Mouse (Mus musculus): Measurements from ENCODE around the gene Scp2. TPM values are rescaled to one million over a fixed set of nuclear protein-coding genes. Genes with fewer than 3 reads are reported as not detected.
"Not testable (repeated sequence)": the region's sequence is repeated elsewhere in the genome, so short reads cannot be mapped to it uniquely, and the experiment has no call there.

Scp2 gene
- polyA plus RNA-seq, 1 experiment from 2014 or later: 363 TPM

- Histone ChIP-seq H3K9me3 (replicated peaks; ENCODE audit: low read length) (no peaks in the 10 kb centered on the region), H3K27me3 (ENCODE audit: insufficient read depth, low read length) (no peaks in the 10 kb centered on the region), H3K36me3 (ENCODE audit: insufficient read depth, low read length) (no peaks in the 10 kb centered on the region), H3K4me3 (replicated peaks; ENCODE audit: low read depth, low read length) (no peak overlapping the region), H3K9ac (ENCODE audit: low read depth, low read length) (no peak overlapping the region), H3K4me2 (ENCODE audit: low read length) (no peak overlapping the region), H3K4me1 (replicated peaks; ENCODE audit: insufficient read depth, low read length) (no peaks in the 10 kb centered on the region), H3K27ac (no peak overlapping the region)
- TF ChIP-seq CTCF (IDR thresholded peaks at IDR 0.05; ENCODE audit: low read depth): no peak
- DNase-seq (ENCODE audit: low spot score): no peak
- ATAC-seq (replicated peaks; ENCODE audit: low FRiP score, low read depth): no peak
- WGBS: 96% methylated on average over 2 of the region's 2 CpGs
Measured at GRCm38 (mm10) chr4:108083993-108084392, 60.8 kb downstream of the Scp2 start.

- H3K4me2 ChIP-seq (ENCODE audit: low read length): no peak overlapping the region
- ATAC-seq (replicated peaks; ENCODE audit: low FRiP score, low read depth) (no peak), DNase-seq (ENCODE audit: low spot score) (no peak)
- no peak overlapping the region for H3K27ac ChIP-seq
- H3K36me3 ChIP-seq (ENCODE audit: insufficient read depth, low read length): no peaks in the 10 kb centered on the region
- WGBS: 80% methylated on average over 6 of the region's 6 CpGs
- no peaks in the 10 kb centered on the region for H3K9me3 ChIP-seq (replicated peaks; ENCODE audit: low read length)
- no peaks in the 10 kb centered on the region for H3K4me1 ChIP-seq (replicated peaks; ENCODE audit: insufficient read depth, low read length)
- TF ChIP-seq CTCF (IDR thresholded peaks at IDR 0.05; ENCODE audit: low read depth): no peak
- H3K4me3 ChIP-seq (replicated peaks; ENCODE audit: low read depth, low read length): no peak overlapping the region
- H3K27me3 ChIP-seq (ENCODE audit: insufficient read depth, low read length): no peaks in the 10 kb centered on the region
- H3K9ac ChIP-seq (ENCODE audit: low read depth, low read length): no peak overlapping the region
Measured at GRCm38 (mm10) chr4:108083032-108083735, 61.6 kb downstream of the Scp2 start.

- H3K9ac ChIP-seq (ENCODE audit: low read depth, low read length): no peak overlapping the region
- no peaks in the 10 kb centered on the region for H3K36me3 ChIP-seq (ENCODE audit: insufficient read depth, low read length)
- WGBS: 97% methylated on average over 2 of the region's 2 CpGs
- H3K27ac ChIP-seq: no peak overlapping the region
- no peak for ATAC-seq (replicated peaks; ENCODE audit: low FRiP score, low read depth)
- H3K4me2 ChIP-seq (ENCODE audit: low read length): no peak overlapping the region
- TF ChIP-seq CTCF (IDR thresholded peaks at IDR 0.05; ENCODE audit: low read depth): no peak
- H3K9me3 ChIP-seq (replicated peaks; ENCODE audit: low read length): no peaks in the 10 kb centered on the region
- H3K4me3 ChIP-seq (replicated peaks; ENCODE audit: low read depth, low read length): no peak overlapping the region
- H3K4me1 ChIP-seq (replicated peaks; ENCODE audit: insufficient read depth, low read length): no peaks in the 10 kb centered on the region
- no peaks in the 10 kb centered on the region for H3K27me3 ChIP-seq (ENCODE audit: insufficient read depth, low read length)
- DNase-seq (ENCODE audit: low spot score): no peak
Measured at GRCm38 (mm10) chr4:108082401-108082806, 62.4 kb downstream of the Scp2 start.

- Histone ChIP-seq H3K9me3 (replicated peaks; ENCODE audit: low read length) (no peaks in the 10 kb centered on the region), H3K27ac (no peak overlapping the region), H3K9ac (ENCODE audit: low read depth, low read length) (no peak overlapping the region), H3K36me3 (ENCODE audit: insufficient read depth, low read length) (no peaks in the 10 kb centered on the region), H3K4me1 (replicated peaks; ENCODE audit: insufficient read depth, low read length) (no peaks in the 10 kb centered on the region), H3K27me3 (ENCODE audit: insufficient read depth, low read length) (no peaks in the 10 kb centered on the region), H3K4me2 (ENCODE audit: low read length) (no peak overlapping the region), H3K4me3 (replicated peaks; ENCODE audit: low read depth, low read length) (no peak overlapping the region)
- 82% methylated on average over 5 of the region's 5 CpGs for WGBS
- no peak for DNase-seq (ENCODE audit: low spot score)
- TF ChIP-seq CTCF (IDR thresholded peaks at IDR 0.05; ENCODE audit: low read depth): no peak
- ATAC-seq (replicated peaks; ENCODE audit: low FRiP score, low read depth): no peak
Measured at GRCm38 (mm10) chr4:108080876-108081275, 63.9 kb downstream of the Scp2 start.

GRCm38 (mm10) chr4:108079762-108080161 lies 65.0 kb downstream of the Scp2 start:
- 58% methylated on average over 2 of the region's 2 CpGs for WGBS
- Histone ChIP-seq H3K27me3 (ENCODE audit: insufficient read depth, low read length) (no peaks in the 10 kb centered on the region), H3K27ac (no peak overlapping the region), H3K4me2 (ENCODE audit: low read length) (no peak overlapping the region), H3K4me1 (replicated peaks; ENCODE audit: insufficient read depth, low read length) (no peaks in the 10 kb centered on the region), H3K36me3 (ENCODE audit: insufficient read depth, low read length) (no peaks in the 10 kb centered on the region), H3K9me3 (replicated peaks; ENCODE audit: low read length) (no peaks in the 10 kb centered on the region), H3K4me3 (replicated peaks; ENCODE audit: low read depth, low read length) (no peak overlapping the region), H3K9ac (ENCODE audit: low read depth, low read length) (no peak overlapping the region)
- DNase-seq (ENCODE audit: low spot score): peak; percentile 6
- no peak for ATAC-seq (replicated peaks; ENCODE audit: low FRiP score, low read depth)
- no peak for TF ChIP-seq CTCF (IDR thresholded peaks at IDR 0.05; ENCODE audit: low read depth)

DNA sequence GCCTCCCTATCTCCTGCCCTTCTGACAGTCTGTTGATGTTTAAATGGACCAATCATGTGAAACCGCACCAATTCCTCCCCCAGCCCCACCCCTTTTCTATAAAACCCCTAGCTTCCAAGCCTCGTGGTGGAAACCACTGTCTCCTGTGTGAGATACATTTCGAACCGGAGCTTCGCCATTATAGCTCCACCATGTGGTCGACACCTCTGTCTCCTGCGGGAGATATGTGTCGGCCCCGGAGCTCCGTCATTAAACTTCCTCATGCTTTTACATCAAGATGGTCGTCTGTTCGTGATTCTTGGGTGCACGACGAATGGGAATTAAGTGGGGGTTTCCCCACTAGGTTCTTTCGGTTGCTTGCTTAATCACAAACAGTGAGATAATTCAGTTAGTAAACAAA lies 65.6 kb downstream of the Scp2 start:
- DNase-seq (ENCODE audit: low spot score); H3K4me3 ChIP-seq (replicated peaks; ENCODE audit: low read depth, low read length); H3K27ac ChIP-seq; H3K4me2 ChIP-seq (ENCODE audit: low read length); ATAC-seq (replicated peaks; ENCODE audit: low FRiP score, low read depth); H3K9ac ChIP-seq (ENCODE audit: low read depth, low read length); H3K9me3 ChIP-seq (replicated peaks; ENCODE audit: low read length); H3K36me3 ChIP-seq (ENCODE audit: insufficient read depth, low read length); H3K4me1 ChIP-seq (replicated peaks; ENCODE audit: insufficient read depth, low read length); H3K27me3 ChIP-seq (ENCODE audit: insufficient read depth, low read length): not testable (repeated sequence)
- WGBS: 82% methylated on average over 15 of the region's 15 CpGs

Measured in kidney, postnatal 0 days (tissue).